Mouse (Mus musculus): ENCODE data around the gene Evl. TPM values are rescaled to one million over a fixed set of nuclear protein-coding genes. Genes with fewer than 3 reads are reported as not detected.

The Evl gene
- polyA plus RNA-seq, 1 experiment from 2014 or later: 14.3 TPM

DNA sequence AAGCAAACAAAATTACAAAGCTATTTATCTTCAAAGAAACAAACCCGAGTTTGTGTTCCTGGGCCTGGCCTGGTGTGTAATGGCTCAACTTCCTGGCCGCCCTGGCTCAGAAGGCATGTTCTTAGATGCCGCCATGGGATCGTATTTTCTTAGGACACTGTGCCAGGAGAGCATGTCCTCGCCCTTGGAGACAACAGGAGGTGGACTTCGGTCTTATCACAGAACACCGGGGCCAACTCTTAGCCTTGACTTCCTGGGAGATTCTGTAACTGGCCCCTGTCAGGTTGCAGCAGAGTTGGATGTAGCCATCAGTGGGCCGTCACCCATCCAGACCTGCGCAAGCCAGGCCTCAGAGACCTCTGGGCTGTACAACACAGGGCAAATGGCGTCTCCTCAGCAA, 145.1 kb downstream of the Evl start:
- ATAC-seq: no peak
- H3K4me3 ChIP-seq (ENCODE audit: low read depth, low read length): no peak overlapping the region
- H3K27me3 ChIP-seq (ENCODE audit: insufficient read depth, low read length): peaks cover 21% of the 10 kb centered on the region
- no peak overlapping the region for H3K27ac ChIP-seq (ENCODE audit: low read depth)
- H3K4me1 ChIP-seq (ENCODE audit: insufficient read depth): peaks cover 5% of the 10 kb centered on the region; the same call in 1 of the 2 replicates
- TF ChIP-seq EP300 (IDR thresholded peaks at IDR 0.05; ENCODE audit: low read depth) (no peak), CTCF (IDR thresholded peaks at IDR 0.05; ENCODE audit: low read depth) (no peak)
- H3K9me3 ChIP-seq (ENCODE audit: low read length): no peaks in the 10 kb centered on the region
- no peaks in the 10 kb centered on the region for H3K36me3 ChIP-seq (replicated peaks; ENCODE audit: insufficient read depth, low read length)
- no peak for DNase-seq
- no peak overlapping the region for H3K4me2 ChIP-seq (ENCODE audit: low read depth, low read length)
- no peak overlapping the region for H3K9ac ChIP-seq (replicated peaks)
- 67% methylated on average over 10 of the region's 10 CpGs for WGBS (ENCODE audit: insufficient replicate concordance)

DNA sequence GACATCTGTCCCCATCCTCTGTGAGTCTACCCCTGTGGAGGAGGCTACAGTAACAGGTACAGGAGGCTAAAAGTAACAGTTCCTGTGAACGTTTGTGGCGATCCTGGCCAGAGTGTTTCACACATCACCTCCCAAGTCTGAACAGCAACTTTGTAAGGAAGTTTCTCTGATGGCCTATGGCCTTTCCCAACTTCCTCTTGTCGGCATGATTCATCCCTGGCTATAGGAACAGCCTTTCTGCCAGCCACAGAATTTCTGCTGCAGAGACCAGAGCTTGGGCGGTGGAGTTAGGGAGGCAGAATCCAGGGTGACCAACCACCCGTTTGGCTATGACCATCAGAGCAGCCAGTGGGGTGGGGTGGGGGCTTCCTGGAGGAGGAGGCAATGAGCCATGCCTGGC, 145.5 kb downstream of the Evl start:
- 40% methylated on average over 5 of the region's 5 CpGs for WGBS (ENCODE audit: insufficient replicate concordance)
- Histone ChIP-seq H3K9ac (replicated peaks) (no peak overlapping the region), H3K4me1 (ENCODE audit: insufficient read depth) (peaks cover 5% of the 10 kb centered on the region; the same call in 1 of the 2 replicates), H3K27me3 (ENCODE audit: insufficient read depth, low read length) (peaks cover 21% of the 10 kb centered on the region), H3K4me2 (ENCODE audit: low read depth, low read length) (no peak overlapping the region; the same call in 1 of the 2 replicates), H3K9me3 (ENCODE audit: low read length) (no peaks in the 10 kb centered on the region), H3K36me3 (replicated peaks; ENCODE audit: insufficient read depth, low read length) (no peaks in the 10 kb centered on the region), H3K4me3 (ENCODE audit: low read depth, low read length) (no peak overlapping the region), H3K27ac (ENCODE audit: low read depth) (no peak overlapping the region)
- DNase-seq (no peak), ATAC-seq (no peak)
- no peak for TF ChIP-seq EP300 (IDR thresholded peaks at IDR 0.05; ENCODE audit: low read depth)
- no peak for TF ChIP-seq CTCF (IDR thresholded peaks at IDR 0.05; ENCODE audit: low read depth)

DNA sequence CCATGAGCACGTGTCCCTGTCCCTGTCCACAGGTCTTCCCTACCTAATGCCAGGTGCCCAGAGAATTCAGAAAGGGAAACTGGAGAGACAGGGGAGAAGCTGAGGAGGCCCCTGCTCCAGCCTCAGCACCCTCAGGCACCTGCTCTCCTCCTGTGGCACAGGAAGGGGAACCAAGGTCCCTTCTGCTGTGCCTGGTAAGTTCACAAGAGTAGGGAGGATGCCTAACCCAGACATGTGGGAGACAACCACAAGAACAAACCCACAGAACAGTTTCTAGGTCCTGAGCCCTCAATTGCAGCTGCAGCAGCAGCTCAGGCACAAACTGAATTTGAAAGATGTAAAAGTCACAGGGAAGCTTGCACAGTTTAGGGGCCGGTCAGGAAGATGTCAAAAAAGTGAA, 146.7 kb downstream of the Evl start:
- Histone ChIP-seq H3K9me3 (ENCODE audit: low read length) (no peaks in the 10 kb centered on the region), H3K4me1 (ENCODE audit: insufficient read depth) (peaks cover 5% of the 10 kb centered on the region; the same call in 1 of the 2 replicates), H3K36me3 (replicated peaks; ENCODE audit: insufficient read depth, low read length) (no peaks in the 10 kb centered on the region), H3K27ac (ENCODE audit: low read depth) (no peak overlapping the region), H3K4me2 (ENCODE audit: low read depth, low read length) (no peak overlapping the region), H3K9ac (replicated peaks) (no peak overlapping the region), H3K27me3 (ENCODE audit: insufficient read depth, low read length) (peaks cover 21% of the 10 kb centered on the region), H3K4me3 (ENCODE audit: low read depth, low read length) (no peak overlapping the region)
- 31% methylated on average over 2 of the region's 2 CpGs for WGBS (ENCODE audit: insufficient replicate concordance)
- ATAC-seq (no peak), DNase-seq (no peak)
- TF ChIP-seq EP300 (IDR thresholded peaks at IDR 0.05; ENCODE audit: low read depth) (no peak), CTCF (IDR thresholded peaks at IDR 0.05; ENCODE audit: low read depth) (no peak)

DNA sequence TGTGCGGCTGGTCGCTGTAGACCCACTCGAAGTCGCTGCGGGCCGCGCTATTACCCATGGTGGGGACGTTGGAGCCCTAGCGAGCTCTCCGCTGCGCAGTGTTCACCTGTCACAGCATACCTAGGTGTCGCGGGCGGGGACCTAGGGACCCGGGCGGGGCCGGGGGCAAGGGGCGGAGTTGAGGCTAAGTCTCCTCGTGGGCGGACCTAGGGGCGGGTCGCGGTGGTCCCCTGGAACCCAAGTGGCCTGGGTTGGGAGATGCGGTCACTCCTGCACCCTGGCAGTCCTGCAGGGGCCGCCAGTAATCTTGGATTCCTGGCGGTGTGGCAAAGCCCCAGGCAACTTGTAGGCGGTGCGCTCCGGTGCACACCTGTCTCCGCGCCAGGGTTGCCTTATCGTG, 147.7 kb downstream of the Evl start, which contains the start of gene Degs2:
Gene Degs2, minus strand, starts transcription at position 131 of the 400 bp plus-strand sequence.
- no peak within 1 kb of the TSS for H3K4me3 ChIP-seq (ENCODE audit: low read depth, low read length)
- ATAC-seq (no peak; the same call in 1 of the 2 replicates), DNase-seq (no peak)
- peaks cover 5% of the 10 kb centered on the region; the same call in 1 of the 2 replicates for H3K4me1 ChIP-seq (ENCODE audit: insufficient read depth)
- H3K9ac ChIP-seq (replicated peaks): no peak within 1 kb of the TSS
- peaks cover 21% of the 10 kb centered on the region for H3K27me3 ChIP-seq (ENCODE audit: insufficient read depth, low read length)
- 3% methylated on average over 32 of the region's 32 CpGs for WGBS (ENCODE audit: insufficient replicate concordance)
- TF ChIP-seq EP300 (IDR thresholded peaks at IDR 0.05; ENCODE audit: low read depth): no peak
- TF ChIP-seq CTCF (IDR thresholded peaks at IDR 0.05; ENCODE audit: low read depth): 0 out of 2 replicates have a peak, but pooled peaks have one; percentile 14
- no peaks in the 10 kb centered on the region for H3K36me3 ChIP-seq (replicated peaks; ENCODE audit: insufficient read depth, low read length)
- H3K27ac ChIP-seq (ENCODE audit: low read depth): no peak within 1 kb of the TSS
- H3K9me3 ChIP-seq (ENCODE audit: low read length): no peaks in the 10 kb centered on the region
- H3K4me2 ChIP-seq (ENCODE audit: low read depth, low read length): peak within 1 kb of the TSS; percentile 45

DNA sequence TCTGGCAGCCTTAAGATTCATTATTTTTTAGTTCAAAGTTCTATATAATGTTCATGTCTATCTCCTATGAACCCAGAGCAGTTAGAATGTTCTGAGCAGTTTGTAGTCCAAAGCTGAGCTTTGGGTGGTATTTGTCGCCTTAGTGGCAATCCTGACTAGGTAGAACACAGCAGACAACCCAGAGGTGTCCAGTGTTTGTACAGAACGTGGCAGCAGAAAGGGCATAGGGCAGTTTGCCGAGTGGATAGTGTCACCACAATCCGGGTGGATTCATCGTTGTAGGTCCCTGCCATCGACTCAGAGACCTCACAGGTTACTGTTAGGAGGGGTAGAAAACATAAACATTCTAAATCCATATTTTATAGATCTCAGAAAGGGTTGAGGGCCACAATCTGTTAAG, 151.0 kb downstream of the Evl start:
- DNase-seq (no peak), ATAC-seq (no peak)
- no peak overlapping the region for H3K27ac ChIP-seq (ENCODE audit: low read depth)
- no peak overlapping the region for H3K4me2 ChIP-seq (ENCODE audit: low read depth, low read length)
- peaks cover 21% of the 10 kb centered on the region for H3K27me3 ChIP-seq (ENCODE audit: insufficient read depth, low read length)
- H3K9me3 ChIP-seq (ENCODE audit: low read length): no peaks in the 10 kb centered on the region
- H3K9ac ChIP-seq (replicated peaks): no peak overlapping the region
- H3K36me3 ChIP-seq (replicated peaks; ENCODE audit: insufficient read depth, low read length): no peaks in the 10 kb centered on the region
- 61% methylated on average over 6 of the region's 6 CpGs for WGBS (ENCODE audit: insufficient replicate concordance)
- no peak for TF ChIP-seq EP300 (IDR thresholded peaks at IDR 0.05; ENCODE audit: low read depth)
- TF ChIP-seq CTCF (IDR thresholded peaks at IDR 0.05; ENCODE audit: low read depth): no peak
- H3K4me3 ChIP-seq (ENCODE audit: low read depth, low read length): no peak overlapping the region
- peaks cover 3% of the 10 kb centered on the region; the same call in 1 of the 2 replicates for H3K4me1 ChIP-seq (ENCODE audit: insufficient read depth)

DNA sequence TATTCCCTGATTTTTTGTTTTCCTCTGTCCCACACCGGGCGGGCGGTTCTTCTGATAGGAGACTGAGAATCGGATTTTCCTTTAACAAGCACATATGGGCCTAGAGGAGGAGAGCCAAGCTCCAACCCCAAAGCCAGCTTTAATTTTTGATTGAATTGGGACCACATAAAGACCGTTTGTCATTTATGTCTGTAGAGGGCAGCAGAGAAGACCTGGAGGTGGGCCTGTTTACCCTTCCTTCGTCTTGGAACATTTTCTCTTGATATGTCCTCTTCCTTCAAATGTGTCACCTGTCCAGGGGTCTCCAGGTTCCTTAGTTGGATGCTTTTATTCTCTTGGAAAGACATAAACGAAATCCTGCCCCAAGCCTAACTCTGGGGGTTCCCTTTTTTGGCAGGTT, 151.6 kb downstream of the Evl start:
- Histone ChIP-seq H3K4me2 (ENCODE audit: low read depth, low read length) (no peak overlapping the region), H3K27me3 (ENCODE audit: insufficient read depth, low read length) (peaks cover 20% of the 10 kb centered on the region), H3K9me3 (ENCODE audit: low read length) (no peaks in the 10 kb centered on the region), H3K4me1 (ENCODE audit: insufficient read depth) (peaks cover 3% of the 10 kb centered on the region; the same call in 1 of the 2 replicates), H3K27ac (ENCODE audit: low read depth) (no peak overlapping the region), H3K36me3 (replicated peaks; ENCODE audit: insufficient read depth, low read length) (no peaks in the 10 kb centered on the region), H3K4me3 (ENCODE audit: low read depth, low read length) (no peak overlapping the region), H3K9ac (replicated peaks) (no peak overlapping the region)
- no peak for ATAC-seq
- no peak for DNase-seq
- 44% methylated on average over 7 of the region's 7 CpGs for WGBS (ENCODE audit: insufficient replicate concordance)
- no peak for TF ChIP-seq EP300 (IDR thresholded peaks at IDR 0.05; ENCODE audit: low read depth)
- peak; percentile 55 for TF ChIP-seq CTCF (IDR thresholded peaks at IDR 0.05; ENCODE audit: low read depth)
